Comparison of ENCODE assay signal across 8 mouse cellular contexts in the genomic region with DNA sequence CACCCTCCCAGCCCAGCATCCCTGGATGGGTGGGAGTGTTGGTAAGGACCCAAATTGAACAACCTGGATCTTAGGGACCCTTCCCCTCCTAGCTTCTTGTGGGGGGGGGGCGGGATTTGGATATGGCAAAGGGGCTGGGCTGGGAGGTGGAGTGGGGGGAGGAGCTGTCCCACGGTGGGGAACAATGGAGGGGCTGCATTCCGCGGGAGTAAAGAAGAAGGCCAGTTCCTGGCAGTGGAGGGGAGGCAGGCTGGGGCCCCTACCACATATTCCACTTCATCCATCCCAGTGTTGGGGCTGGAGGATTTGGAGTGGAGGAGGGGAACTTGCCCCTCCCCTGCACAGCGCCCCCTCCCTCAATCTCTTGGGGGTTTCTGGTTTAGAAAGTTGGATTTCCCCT. TPM values are rescaled to one million over a fixed set of nuclear protein-coding genes. Genes with fewer than 3 reads are reported as not detected.
DNase-seq lines count a peak whose midpoint lies in the region; ATAC-seq and TF ChIP-seq lines count a peak whose summit lies in the region.
"Had no signal": no experiment of that assay in that cellular context is flagged by ENCODE, and none has a peak within 500 bp of the region (broad histone marks: within the 10 kb centered on the region; RNA-seq: fewer than 3 reads in every experiment).

No protein-coding gene starts in this region.

- H3K27me3 ChIP-seq in hindbrain, embryonic 11.5 days (ENCODE audit: control insufficient read depth, insufficient read depth, low read length) = no peaks in the 10 kb centered on the region
- H3K27me3 ChIP-seq in midbrain, embryonic 10.5 days (ENCODE audit: low read depth, poor library complexity, severe bottlenecking) = no peaks in the 10 kb centered on the region

- H3K36me3 ChIP-seq in hindbrain, embryonic 11.5 days (ENCODE audit: control insufficient read depth, insufficient read depth, low read length) = peaks cover 15% of the 10 kb centered on the region
- peaks cover 46% of the 10 kb centered on the region for H3K36me3 ChIP-seq in midbrain, embryonic 10.5 days

- peak; percentile 29 for DNase-seq in right cerebral cortex, postnatal 4 days
- DNase-seq in right cerebral cortex, postnatal 36 days (ENCODE audit: low spot score in 2 of 2) = no peak
- DNase-seq in hindbrain, embryonic 11.5 days (ENCODE audit: low spot score) = no peak
- peak; percentile 54 for DNase-seq in midbrain, embryonic 10.5 days (ENCODE audit: low spot score)
- DNase-seq in left cerebral cortex, adult 2 months (ENCODE audit: extremely low spot score in 1 of 2, low spot score in 2 of 2) = no peak
- no peak for DNase-seq in right cerebral cortex, postnatal 14 days
- no peak for DNase-seq in cerebellum, adult 8-10 months

- peak overlapping the region; percentile 99 for H3K9ac ChIP-seq in hindbrain, embryonic 11.5 days (ENCODE audit: low read depth, low read length)

- H3K9me3 ChIP-seq in hindbrain, embryonic 11.5 days (ENCODE audit: control insufficient read depth, low read length) = no peaks in the 10 kb centered on the region
- H3K9me3 ChIP-seq in midbrain, embryonic 10.5 days (replicated peaks) = no peaks in the 10 kb centered on the region

- H3K4me2 ChIP-seq in hindbrain, embryonic 11.5 days (replicated peaks; ENCODE audit: low read depth, low read length) = peak overlapping the region; percentile 93

- no peak for TF ChIP-seq CTCF in left cerebral cortex, adult 2 months (IDR thresholded peaks at IDR 0.05)

- intact Hi-C loops in left cerebral cortex, adult 2 months (cut with DNase I) = no loop called here

- 0% methylated on average over 5 of the region's 5 CpGs for WGBS in hindbrain, embryonic 11.5 days
- WGBS in midbrain, embryonic 10.5 days = 2% methylated on average over 4 of the region's 5 CpGs

- peak overlapping the region; percentile 97 for H3K27ac ChIP-seq in hindbrain, embryonic 11.5 days (ENCODE audit: low read depth, low read length)
- peak overlapping the region; percentile 100 for H3K27ac ChIP-seq in midbrain, embryonic 10.5 days (replicated peaks)
- no peak overlapping the region for H3K27ac ChIP-seq in left cerebral cortex, adult 2 months

- H3K4me1 ChIP-seq in hindbrain, embryonic 11.5 days (replicated peaks; ENCODE audit: control insufficient read depth, insufficient read depth, low read length) = peaks cover 36% of the 10 kb centered on the region
- H3K4me1 ChIP-seq in midbrain, embryonic 10.5 days = peaks cover 73% of the 10 kb centered on the region

- ATAC-seq in hindbrain, embryonic 11.5 days (ENCODE audit: low FRiP score) = no peak

- peak overlapping the region; percentile 94 for H3K4me3 ChIP-seq in hindbrain, embryonic 11.5 days (ENCODE audit: low read depth, low read length)
- H3K4me3 ChIP-seq in midbrain, embryonic 10.5 days = peak overlapping the region; percentile 87
- H3K4me3 ChIP-seq in left cerebral cortex, adult 2 months = no peak overlapping the region

RNA-seq across cellular contexts. Expression of a gene that starts 1.5 kb away (rescaled TPM):
- 45.9 and 51.9 TPM in 2 replicates for polyA plus RNA-seq in hindbrain, embryonic 11.5 days (2014; fragmentation: Nextera tagmentation; extraction: Ambion mirVana)
- polyA plus RNA-seq in midbrain, embryonic 10.5 days (2016; fragmentation: Nextera tagmentation; extraction: Ambion mirVana) = 27.7 and 33.8 TPM in 2 replicates
- total RNA-seq in left cerebral cortex, adult 2 months (2021) = 1 to 10 TPM; 3.2 TPM

RNA-seq across cellular contexts. Expression of a gene that starts 14.4 kb away (rescaled TPM):
- polyA plus RNA-seq in hindbrain, embryonic 11.5 days (2014; fragmentation: Nextera tagmentation; extraction: Ambion mirVana) = 1.1 and 1.8 TPM in 2 replicates
- polyA plus RNA-seq in midbrain, embryonic 10.5 days (2016; fragmentation: Nextera tagmentation; extraction: Ambion mirVana) = 0.49 and 0.79 TPM in 2 replicates
- not detected for total RNA-seq in left cerebral cortex, adult 2 months (2021)
- total RNA-seq: common myeloid progenitor, adult 5-6 weeks had no signal

RNA-seq across cellular contexts. Expression of a gene that starts 19.2 kb away (rescaled TPM):
- polyA plus RNA-seq in hindbrain, embryonic 11.5 days (2014; fragmentation: Nextera tagmentation; extraction: Ambion mirVana) = 76.1 and 93.9 TPM in 2 replicates
- polyA plus RNA-seq in midbrain, embryonic 10.5 days (2016; fragmentation: Nextera tagmentation; extraction: Ambion mirVana) = 175 and 192 TPM in 2 replicates
- total RNA-seq in left cerebral cortex, adult 2 months (2021) = 10 to 100 TPM; 98.3 to 99.1 TPM

RNA-seq across cellular contexts. Expression of a gene that starts 19.9 kb away (rescaled TPM):
- polyA plus RNA-seq in hindbrain, embryonic 11.5 days (2014; fragmentation: Nextera tagmentation; extraction: Ambion mirVana) = 62.6 and 66.3 TPM in 2 replicates
- polyA plus RNA-seq in midbrain, embryonic 10.5 days (2016; fragmentation: Nextera tagmentation; extraction: Ambion mirVana) = 71.1 and 74.1 TPM in 2 replicates
- 100 to 1,000 TPM; 137 to 148 TPM for total RNA-seq in left cerebral cortex, adult 2 months (2021)

RNA-seq across cellular contexts. Expression of a gene that starts 23.9 kb away (rescaled TPM):
- polyA plus RNA-seq in hindbrain, embryonic 11.5 days (2014; fragmentation: Nextera tagmentation; extraction: Ambion mirVana) = 22.5 and 22.8 TPM in 2 replicates
- polyA plus RNA-seq in midbrain, embryonic 10.5 days (2016; fragmentation: Nextera tagmentation; extraction: Ambion mirVana) = 13.5 and 18.3 TPM in 2 replicates
- total RNA-seq in left cerebral cortex, adult 2 months (2021) = 10 to 100 TPM; 59.3 to 61.7 TPM

Comparison
In these comparisons a context has a peak if more than half of its experiments do, and no peak if none do; other contexts are left out.
1. DNase-seq: peak in right cerebral cortex, postnatal 4 days (single experiment) and midbrain, embryonic 10.5 days (single experiment); none in right cerebral cortex, postnatal 36 days (0 of 2), hindbrain, embryonic 11.5 days (single experiment), left cerebral cortex, adult 2 months (0 of 2), right cerebral cortex, postnatal 14 days (single experiment) and cerebellum, adult 8-10 months (single experiment).